Mouse (Mus musculus) midbrain, embryonic 10.5 days (tissue): ENCODE data around the gene Mustn1. TPM values are rescaled to one million over a fixed set of nuclear protein-coding genes. Genes with fewer than 3 reads are reported as not detected.

Experiments
- DNase-seq: peaks from one replicate; pipeline ENCODE4 v3.0.0-alpha.2; 2017; ENCODE audit warnings: low spot score
- H3K27ac ChIP-seq: fragments of 300-500 bp; sonication (generic); replicated peaks from 2 replicates; pipeline ENCODE4 v1.5.1; 2016; ENCODE audit warnings: mild to moderate bottlenecking
- H3K27me3 ChIP-seq: fragments of 300-500 bp; sonication (generic); 2 replicates; pipeline ENCODE4 v1.6.1; 2016; ENCODE audit warnings: low read depth, mild to moderate bottlenecking; ENCODE audit not compliant: poor library complexity, severe bottlenecking
- H3K36me3 ChIP-seq: fragments of 300-500 bp; sonication (generic); 2 replicates; pipeline ENCODE4 v1.6.1; 2016; ENCODE audit warnings: mild to moderate bottlenecking, moderate library complexity
- H3K4me1 ChIP-seq: fragments of 300-500 bp; sonication (generic); 2 replicates; pipeline ENCODE4 v1.6.1; 2016
- H3K4me3 ChIP-seq: fragments of 300-500 bp; sonication (generic); 2 replicates; pipeline ENCODE4 v1.5.1; 2016; ENCODE audit warnings: mild to moderate bottlenecking, moderate library complexity
- H3K9me3 ChIP-seq: fragments of 300-500 bp; sonication (generic); replicated peaks from 2 replicates; pipeline ENCODE4 v1.6.1; 2016; ENCODE audit warnings: mild to moderate bottlenecking
- WGBS: fragments of 180-500 bp; shearing (Covaris S2); methylation state at CpG from one replicate; pipeline ENCODE4 v1.1.7; 2016; 5-methylcytosine and 5-hydroxymethylcytosine counted together
- polyA plus RNA-seq: library from polyadenylated mRNA; unstranded; fragments of >200 nt; fragmentation: Nextera tagmentation; extraction: Ambion mirVana; gene quantifications from 2 replicates; pipeline ENCODE4 v1.2.1, GENCODE M21; 2016

The Mustn1 gene
- polyA plus RNA-seq, 1 experiment from 2014 or later: 0.19 TPM

DNA sequence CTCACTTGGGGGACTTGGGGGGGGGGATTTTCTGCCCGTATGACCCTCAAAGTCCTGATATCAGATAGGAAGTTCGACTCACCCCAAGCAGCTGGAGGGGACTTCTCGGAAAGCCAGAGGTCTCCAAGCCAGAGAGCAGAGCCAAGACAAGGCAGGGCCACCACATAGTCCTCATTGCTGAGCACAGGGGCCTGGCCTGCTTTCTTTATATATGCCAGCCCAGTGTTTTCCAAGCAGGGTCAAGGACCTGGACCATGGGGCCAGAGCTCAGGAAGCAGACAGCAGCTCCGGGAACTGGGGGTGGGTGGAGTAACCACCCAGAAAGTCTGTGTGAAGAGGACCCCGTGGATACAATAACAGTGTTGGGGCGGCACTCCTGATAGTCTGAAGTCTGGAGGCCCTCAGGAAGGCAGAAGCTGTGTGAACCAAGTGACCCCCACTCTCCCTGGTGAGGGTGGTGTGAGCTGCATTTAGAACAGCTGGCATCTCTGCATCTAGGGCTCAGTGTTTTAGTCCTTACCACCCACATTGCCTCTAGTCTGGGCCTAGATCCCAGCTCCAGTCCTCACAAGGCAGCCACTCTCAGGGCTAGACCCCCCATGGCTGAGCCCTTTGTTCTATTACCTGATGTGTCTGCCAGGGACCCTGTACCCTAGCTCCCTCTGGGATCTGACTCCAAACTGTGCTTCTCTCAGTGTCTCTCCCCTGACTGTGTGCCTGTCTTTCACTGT is 44.5 kb downstream of the Mustn1 start, which contains the start of gene Itih3:
Itih3 (minus strand) TSS at position 386 of the 731 bp plus-strand sequence.
- no peaks in the 10 kb centered on the region for H3K36me3 ChIP-seq
- no peaks in the 10 kb centered on the region for H3K27me3 ChIP-seq
- H3K4me3 ChIP-seq: no peak within 1 kb of the TSS
- WGBS: 70% methylated on average over 6 of the region's 6 CpGs
- H3K4me1 ChIP-seq: peaks cover 14% of the 10 kb centered on the region
- H3K9me3 ChIP-seq: no peaks in the 10 kb centered on the region
- no peak for DNase-seq
- peak within 1 kb of the TSS; percentile 64 for H3K27ac ChIP-seq

DNA sequence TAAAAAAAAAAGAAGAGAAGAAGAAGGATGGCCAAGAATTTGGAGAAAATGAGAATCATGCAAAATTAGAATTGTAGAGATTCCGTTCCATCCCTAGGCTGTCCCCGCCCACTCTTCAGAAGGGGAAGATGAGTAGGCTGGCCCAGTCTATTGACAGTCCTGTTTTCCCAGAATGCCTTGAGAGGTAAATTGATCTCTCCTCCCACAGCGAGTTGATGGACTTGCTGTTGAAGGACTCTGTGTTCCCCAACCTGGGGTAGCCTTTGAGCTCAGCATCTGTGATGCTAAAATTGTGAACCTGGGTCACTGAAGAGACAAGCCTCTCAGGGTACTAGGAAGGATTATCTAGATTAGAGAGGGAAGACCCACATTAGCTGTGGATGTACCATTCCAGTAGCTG is 46.5 kb downstream of the Mustn1 start:
- 94% methylated on average over 3 of the region's 3 CpGs for WGBS

GRCm38 (mm10) chr14:30930386-30930785 is 51.4 kb downstream of the Mustn1 start:
- no peak for DNase-seq
- WGBS: 94% methylated on average over 4 of the region's 4 CpGs
- Histone ChIP-seq H3K9me3 (no peaks in the 10 kb centered on the region), H3K27ac (no peak overlapping the region), H3K4me1 (no peaks in the 10 kb centered on the region), H3K4me3 (no peak overlapping the region), H3K36me3 (no peaks in the 10 kb centered on the region), H3K27me3 (no peaks in the 10 kb centered on the region)

More for the DNA sequence above, 46.5 kb downstream of the Mustn1 start:
- no peaks in the 10 kb centered on the region for H3K36me3 ChIP-seq
- H3K4me3 ChIP-seq: no peak overlapping the region
- H3K27ac ChIP-seq: no peak overlapping the region
- no peaks in the 10 kb centered on the region for H3K9me3 ChIP-seq
- no peak for DNase-seq
- H3K27me3 ChIP-seq: no peaks in the 10 kb centered on the region
- H3K4me1 ChIP-seq: peaks cover 14% of the 10 kb centered on the region

Other genes starting within 250 kb of the Mustn1 start
- 14.8 and 15.3 TPM in 2 replicates for gene Rft1, start 224.8 kb upstream of the Mustn1 start, polyA plus RNA-seq
- gene Sfmbt1, start 164.4 kb upstream of the Mustn1 start, polyA plus RNA-seq: 22.4 and 22.6 TPM in 2 replicates
- gene Tmem110, start 53.6 kb upstream of the Mustn1 start, polyA plus RNA-seq: 20.3 and 24.4 TPM in 2 replicates
- gene Itih4, start 7.3 kb downstream of the Mustn1 start, polyA plus RNA-seq: not detected in 2 replicates
- 0.53 and 0.59 TPM in 2 replicates for gene Itih3, start 44.6 kb downstream of the Mustn1 start, polyA plus RNA-seq
- gene Itih1, start 64.1 kb downstream of the Mustn1 start, polyA plus RNA-seq: not detected in 2 replicates
- 22.7 and 24.7 TPM in 2 replicates for gene Nek4, start 72.2 kb downstream of the Mustn1 start, polyA plus RNA-seq
- 52.4 and 53.8 TPM in 2 replicates for gene Glt8d1, start 122.2 kb downstream of the Mustn1 start, polyA plus RNA-seq
- gene Spcs1, start 122.5 kb downstream of the Mustn1 start, polyA plus RNA-seq: 274 and 277 TPM in 2 replicates
- gene Pbrm1, start 139.9 kb downstream of the Mustn1 start, polyA plus RNA-seq: 158 and 170 TPM in 2 replicates
- gene Gnl3, start 140.0 kb downstream of the Mustn1 start, polyA plus RNA-seq: 94.0 and 121 TPM in 2 replicates
- 63.1 and 64.3 TPM in 2 replicates for gene Smim4, start 249.8 kb downstream of the Mustn1 start, polyA plus RNA-seq